20 mouse cellular contexts compared by ENCODE assay signal in the genomic region with DNA sequence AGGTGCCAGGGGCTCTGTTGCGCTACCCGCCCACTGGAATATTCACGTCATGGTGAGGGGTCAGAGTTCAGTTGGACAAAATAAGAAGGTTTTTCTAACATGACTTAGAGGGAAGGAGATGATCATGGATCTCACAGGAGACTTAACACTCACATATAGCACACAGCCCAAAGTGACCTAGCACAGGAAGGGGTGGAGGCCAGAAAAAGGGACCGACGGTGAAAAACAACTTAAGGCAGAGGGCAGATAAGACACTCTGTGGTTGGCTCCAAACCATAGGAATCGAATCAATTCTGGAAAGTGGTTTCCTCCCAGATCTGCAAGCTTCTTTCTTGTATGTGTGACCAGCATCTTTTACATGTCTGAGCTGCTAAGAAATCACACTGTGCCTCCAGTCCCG.
DNase-seq lines count a peak whose midpoint lies in the region; ATAC-seq lines count a peak whose summit lies in the region.
"Had no signal": no experiment of that assay in that cellular context is flagged by ENCODE, and none has a peak within 500 bp of the region (broad histone marks: within the 10 kb centered on the region; RNA-seq: fewer than 3 reads in every experiment).

No protein-coding gene starts in this region.

- no peak overlapping the region for H3K27ac ChIP-seq in heart, embryonic 11.5 days (ENCODE audit: low read depth, low read length)
- no peak overlapping the region for H3K27ac ChIP-seq in forebrain, embryonic 15.5 days (replicated peaks)
- H3K27ac ChIP-seq in embryonic facial prominence, embryonic 10.5 days (replicated peaks), result no peak overlapping the region
- H3K27ac ChIP-seq: forebrain, embryonic 13.5 days; gastrocnemius, adult 2 months; hindbrain, embryonic 10.5 days; hindbrain, embryonic 15.5 days had no signal

- H3K4me2 ChIP-seq in heart, embryonic 11.5 days, result no peak overlapping the region
- H3K4me2 ChIP-seq in forebrain, embryonic 15.5 days (replicated peaks), result no peak overlapping the region
- H3K4me2 ChIP-seq: forebrain, embryonic 13.5 days; hindbrain, embryonic 15.5 days had no signal

- H3K4me3 ChIP-seq in heart, embryonic 11.5 days (ENCODE audit: low read depth, low read length), result no peak overlapping the region
- H3K4me3 ChIP-seq in forebrain, embryonic 15.5 days, result no peak overlapping the region
- H3K4me3 ChIP-seq in embryonic facial prominence, embryonic 10.5 days, result no peak overlapping the region
- H3K4me3 ChIP-seq: forebrain, embryonic 13.5 days; gastrocnemius, adult 2 months; hindbrain, embryonic 10.5 days; hindbrain, embryonic 15.5 days had no signal

- no peaks in the 10 kb centered on the region for H3K4me1 ChIP-seq in heart, embryonic 11.5 days (ENCODE audit: control insufficient read depth, insufficient read depth, low read length)
- no peaks in the 10 kb centered on the region for H3K4me1 ChIP-seq in forebrain, embryonic 15.5 days
- H3K4me1 ChIP-seq in embryonic facial prominence, embryonic 10.5 days, result 0 out of 2 replicates have a peak, but pooled peaks cover 3% of the 10 kb centered on the region
- H3K4me1 ChIP-seq: forebrain, embryonic 13.5 days; hindbrain, embryonic 10.5 days; hindbrain, embryonic 15.5 days had no signal

- WGBS in heart, embryonic 11.5 days (ENCODE audit: insufficient replicate concordance), result 71% methylated on average over 7 of the region's 7 CpGs
- WGBS in forebrain, embryonic 15.5 days, result 85% methylated on average over 7 of the region's 7 CpGs
- 90% methylated on average over 7 of the region's 7 CpGs for WGBS in embryonic facial prominence, embryonic 10.5 days

- H3K36me3 ChIP-seq in heart, embryonic 11.5 days (ENCODE audit: control insufficient read depth, insufficient read depth, low read length), result no peaks in the 10 kb centered on the region
- H3K36me3 ChIP-seq in forebrain, embryonic 15.5 days, result no peaks in the 10 kb centered on the region
- no peaks in the 10 kb centered on the region for H3K36me3 ChIP-seq in embryonic facial prominence, embryonic 10.5 days (replicated peaks)
- H3K36me3 ChIP-seq: hindbrain, embryonic 10.5 days; hindbrain, embryonic 15.5 days had no signal

- H3K9me3 ChIP-seq in heart, embryonic 11.5 days (replicated peaks; ENCODE audit: control insufficient read depth, low read length), result no peaks in the 10 kb centered on the region
- H3K9me3 ChIP-seq in forebrain, embryonic 15.5 days, result no peaks in the 10 kb centered on the region
- H3K9me3 ChIP-seq in embryonic facial prominence, embryonic 10.5 days, result no peaks in the 10 kb centered on the region
- H3K9me3 ChIP-seq: forebrain, embryonic 13.5 days; hindbrain, embryonic 10.5 days; hindbrain, embryonic 15.5 days had no signal

- no peak overlapping the region for H3K9ac ChIP-seq in heart, embryonic 11.5 days (ENCODE audit: low read depth, low read length)
- H3K9ac ChIP-seq in forebrain, embryonic 15.5 days (replicated peaks), result no peak overlapping the region
- H3K9ac ChIP-seq: forebrain, embryonic 13.5 days; hindbrain, embryonic 15.5 days had no signal

- peak; percentile 85 for DNase-seq in heart, adult 11 months
- DNase-seq in 416B (ENCODE audit: low read depth), result peak; percentile 62
- no peak for DNase-seq in embryonic facial prominence, embryonic 10.5 days (ENCODE audit: low spot score)
- DNase-seq: adrenal gland, adult 2 months; adrenal gland, postnatal 25 days; cerebellum, adult 2 months; cerebellum, postnatal 14 days; gastrocnemius, adult 2 months; gastrocnemius, postnatal 25 days; heart, postnatal 10 days had no signal

- no peak for ATAC-seq in heart, embryonic 11.5 days (replicated peaks; ENCODE audit: insufficient number of reproducible peaks, low FRiP score, low TSS enrichment)
- ATAC-seq in common myeloid progenitor, adult 5-6 weeks (replicated peaks; ENCODE audit: low read depth, poor library complexity, severe bottlenecking), result peak; percentile 98
- peak; percentile 66 for ATAC-seq in megakaryocyte-erythroid progenitor cell, adult 5-6 weeks (replicated peaks; ENCODE audit: low FRiP score, low TSS enrichment, poor library complexity, severe bottlenecking)
- ATAC-seq in forebrain, embryonic 15.5 days (replicated peaks), result no peak
- ATAC-seq: forebrain, embryonic 13.5 days; inflammation-experienced regulatory T-cells, adult 6 months; intestine, postnatal 0 days had no signal

- no peaks in the 10 kb centered on the region for H3K27me3 ChIP-seq in heart, embryonic 11.5 days (ENCODE audit: control insufficient read depth, insufficient read depth, low read length)
- no peaks in the 10 kb centered on the region for H3K27me3 ChIP-seq in forebrain, embryonic 15.5 days
- no peaks in the 10 kb centered on the region for H3K27me3 ChIP-seq in embryonic facial prominence, embryonic 10.5 days (replicated peaks; ENCODE audit: low read depth, poor library complexity, severe bottlenecking)
- H3K27me3 ChIP-seq: CH12.LX; forebrain, embryonic 13.5 days; hindbrain, embryonic 15.5 days had no signal

Comparison
In these comparisons a context has a peak if more than half of its experiments do, and no peak if none do; other contexts are left out.
1. ATAC-seq: peak in common myeloid progenitor, adult 5-6 weeks (single experiment) and megakaryocyte-erythroid progenitor cell, adult 5-6 weeks (single experiment); none in heart, embryonic 11.5 days (single experiment) and forebrain, embryonic 15.5 days (single experiment).